Mouse (Mus musculus) liver, adult 2 months (tissue): Measurements from ENCODE around the gene Hoxa7.

Experiments used
- CTCF ChIP-seq: fragments of 200-500 bp; IDR thresholded peaks from 2 replicates; pipeline ENCODE4 v1.5.1; 2011; ENCODE audit warnings: low read depth, low read length, control low read depth
- POLR2A ChIP-seq: fragments of 200-500 bp; IDR thresholded peaks from 2 replicates; pipeline ENCODE4 v1.6.1; 2011; ENCODE audit warnings: low read length, control low read depth; ENCODE audit not compliant: insufficient read depth; ENCODE audit errors: extremely low read depth

GRCm38 (mm10) chr6:52170166-52170897 lies 51.3 kb downstream of the Hoxa7 start:
- TF ChIP-seq CTCF (no peak), POLR2A (no peak)
